Mouse (Mus musculus) testis, adult 2 months (tissue): Measurements from ENCODE around the gene Stpg3.

ENCODE experiments used
- CTCF ChIP-seq: fragments of 200-500 bp; IDR thresholded peaks from 2 replicates; pipeline ENCODE4 v1.5.1; 2012; ENCODE audit warnings: low read depth, mild to moderate bottlenecking, inconsistent platforms, low read length, moderate library complexity; ENCODE audit not compliant: control insufficient read depth, insufficient read depth, insufficient replicate concordance
- POLR2A ChIP-seq: fragments of 200-500 bp; IDR thresholded peaks from 2 replicates; pipeline ENCODE4 v1.6.1; 2012; ENCODE audit warnings: low read depth, mild to moderate bottlenecking, inconsistent platforms, low read length, moderate library complexity; ENCODE audit not compliant: control insufficient read depth

DNA sequence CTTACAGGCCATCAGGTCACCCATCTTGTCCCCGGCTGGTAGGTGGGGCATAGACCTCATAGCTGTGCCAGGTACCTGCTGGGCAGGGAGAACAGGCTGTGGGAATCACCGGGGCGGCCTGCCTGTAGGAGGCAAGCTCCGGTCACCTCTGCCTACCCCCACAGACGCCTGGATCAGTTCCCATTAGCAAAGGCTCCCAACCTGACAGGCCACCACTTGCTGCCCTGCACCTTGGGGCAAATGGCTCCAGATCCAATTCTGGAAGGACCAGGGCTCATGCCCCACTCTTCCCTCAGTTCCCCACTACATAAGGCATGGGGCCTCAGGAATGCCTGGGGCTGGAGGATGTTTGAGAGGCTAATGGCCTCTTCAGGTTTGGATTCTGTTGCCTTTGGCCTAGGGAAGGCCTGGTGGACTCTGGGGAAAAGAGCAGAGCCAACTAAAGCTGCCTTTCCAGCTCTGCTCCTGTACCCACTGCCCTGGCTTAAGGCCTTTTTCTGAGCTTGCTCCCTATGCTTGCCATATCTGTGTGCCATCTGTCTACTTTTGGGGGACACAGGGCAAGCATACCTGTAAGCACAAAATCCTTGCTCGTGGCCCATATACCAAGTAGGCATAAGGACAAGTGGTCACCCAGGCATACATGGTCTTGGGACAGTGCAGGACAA is 43.2 kb downstream of the Stpg3 start:
- TF ChIP-seq CTCF (no peak), POLR2A (no peak)
